Mouse (Mus musculus): Measurements from ENCODE around the gene Kat7. TPM values are rescaled to one million over a fixed set of nuclear protein-coding genes. Genes with fewer than 3 reads are reported as not detected.

Kat7 gene
- total RNA-seq (2023), result 100 to 1,000 TPM; 121 to 131 TPM

DNA sequence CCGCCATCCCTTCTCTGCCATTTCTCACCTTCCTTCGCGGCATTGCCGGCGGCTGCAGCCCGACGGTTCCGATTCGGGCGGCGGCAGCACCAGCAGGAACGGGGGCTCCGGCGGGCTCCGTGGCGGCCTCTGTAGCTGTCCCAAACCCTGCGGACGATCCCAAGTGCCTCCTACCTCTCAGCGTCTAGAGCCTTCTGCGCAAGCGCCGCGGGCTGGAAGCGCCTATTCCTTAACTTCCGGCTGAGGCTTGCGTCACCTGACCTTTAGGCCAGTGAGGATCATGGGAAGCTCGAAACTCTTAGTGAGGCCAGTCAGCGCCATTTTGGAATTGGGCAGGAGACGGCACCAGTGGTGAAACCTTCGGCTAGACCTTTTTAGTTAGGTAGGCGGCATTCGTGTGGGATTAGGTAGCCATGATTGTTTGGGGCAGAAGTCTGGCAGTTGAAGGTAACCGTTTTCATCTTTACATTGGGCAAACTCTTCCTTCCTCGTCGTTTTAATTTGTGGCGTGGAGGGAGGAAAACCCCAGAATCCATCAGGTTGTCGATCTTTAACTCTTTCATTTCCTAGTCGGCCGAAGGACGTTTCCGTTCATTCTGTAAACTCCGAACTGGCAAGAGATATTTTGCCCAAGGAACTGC, at the start of gene Kat7:
TSS of gene Kat7 (minus strand) at position 240 of the 641 bp plus-strand sequence.

DNA sequence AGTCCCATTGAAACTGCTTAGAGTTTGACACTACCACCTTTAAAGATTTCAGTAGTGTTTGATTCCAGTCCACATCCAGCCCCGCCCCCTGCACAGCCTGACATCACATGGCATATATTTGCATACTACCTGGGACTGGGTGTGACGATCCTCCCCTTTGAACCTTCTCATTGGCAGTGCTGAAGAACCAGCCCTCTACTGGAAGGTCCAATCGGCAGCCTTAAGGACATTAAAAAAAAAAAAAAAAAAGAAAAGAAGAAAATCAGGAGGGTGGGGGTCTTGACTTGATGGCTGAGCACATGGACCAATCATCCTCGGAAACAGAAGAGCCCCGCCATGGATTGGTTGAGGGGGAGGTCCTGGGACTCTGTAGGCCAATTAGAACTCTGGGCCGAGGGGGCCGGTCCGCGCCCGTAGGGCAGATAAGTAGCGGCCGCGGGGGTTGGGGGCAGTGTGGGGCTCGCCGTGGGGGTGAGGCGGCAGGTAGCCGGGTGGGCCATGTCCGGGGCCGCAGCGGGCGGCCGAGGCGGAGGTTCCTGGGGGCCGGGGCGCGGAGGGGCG, 26.6 kb upstream of the Kat7 start, which contains the start of gene Fam117a:
TSS of gene Fam117a (plus strand) at position 451 of the 561 bp plus-strand sequence.

GRCm38 (mm10) chr11:95261178-95261751, 48.8 kb downstream of the Kat7 start, which contains the start of gene Tac4:
Gene Tac4 (plus strand): TSS chr11:95261529.

Other genes with a start within 250 kb of the Kat7 start
- gene Itga3, start 233.4 kb downstream of the Kat7 start, total RNA-seq (2023), result under 1 TPM; 0.41 to 0.86 TPM
- gene Dlx3, start 190.1 kb downstream of the Kat7 start, total RNA-seq (2023), result not detected
- gene Dlx4, start 164.0 kb downstream of the Kat7 start, total RNA-seq (2023), result not detected
- 1 to 10 TPM in 1 of 2 experiments, not detected in 1; 2.0 TPM for gene Tac4, start 48.7 kb downstream of the Kat7 start, total RNA-seq (2023)
- 10 to 100 TPM; 66.2 to 67.6 TPM for gene Fam117a, start 26.8 kb upstream of the Kat7 start, total RNA-seq (2023)
- gene Slc35b1, start 74.4 kb upstream of the Kat7 start, total RNA-seq (2023), result 10 to 100 TPM; 74.3 to 83.7 TPM
- 100 to 1,000 TPM; 116 to 126 TPM for gene Spop, start 103.8 kb upstream of the Kat7 start, total RNA-seq (2023)
- not detected for gene Nxph3, start 204.3 kb upstream of the Kat7 start, total RNA-seq (2023)